Mouse (Mus musculus) G1E (cell line): ENCODE results near the gene 4930544D05Rik. TPM values are rescaled to one million over a fixed set of nuclear protein-coding genes. Genes with fewer than 3 reads are reported as not detected.

Experiments
- ATAC-seq: 2 replicates; pipeline ENCODE4 v1.8.0; 2016; ENCODE audit warnings: mild to moderate bottlenecking; ENCODE audit not compliant: insufficient number of reproducible peaks, poor library complexity, low FRiP score, severe bottlenecking; ENCODE audit errors: extremely low read depth
- DNase-seq: peaks from one replicate; pipeline ENCODE4 v3.0.0; 2012; ENCODE audit warnings: low spot score
- H3K27me3 ChIP-seq: 2 replicates; pipeline ENCODE4 v1.6.1; 2012; ENCODE audit warnings: mild to moderate bottlenecking, low read length, inconsistent platforms; ENCODE audit not compliant: insufficient read depth
- H3K36me3 ChIP-seq: replicated peaks from 2 replicates; pipeline ENCODE3; 2012; ENCODE audit warnings: mild to moderate bottlenecking, inconsistent platforms
- H3K4me1 ChIP-seq: 2 replicates; pipeline ENCODE4 v1.6.1; 2012; ENCODE audit warnings: low read depth, low read length, inconsistent platforms, mixed read lengths; ENCODE audit not compliant: insufficient read depth
- H3K4me3 ChIP-seq: 2 replicates; pipeline ENCODE4 v1.5.1; 2012; ENCODE audit warnings: low read depth, mild to moderate bottlenecking, inconsistent platforms, low read length, moderate library complexity, mixed read lengths
- H3K9me3 ChIP-seq: replicated peaks from 2 replicates; pipeline ENCODE4 v1.6.1; 2012; ENCODE audit warnings: inconsistent platforms
- CTCF ChIP-seq: IDR thresholded peaks from 2 replicates; pipeline ENCODE4 v1.5.1; 2012; ENCODE audit warnings: low read depth, low read length, inconsistent platforms, mixed read lengths
- GATA1 ChIP-seq: IDR thresholded peaks from 2 replicates; pipeline ENCODE4 v1.6.1; 2012; ENCODE audit warnings: borderline replicate concordance, low read length, inconsistent platforms, mixed read lengths
- GATA2 ChIP-seq: IDR thresholded peaks from 2 replicates; pipeline ENCODE4 v1.6.1; 2012; ENCODE audit warnings: low read depth, low read length, inconsistent platforms, borderline replicate concordance
- POLR2AphosphoS5 ChIP-seq: IDR thresholded peaks from 2 replicates; pipeline ENCODE4 v1.6.1; 2012; ENCODE audit warnings: low read depth, low read length, inconsistent platforms; ENCODE audit not compliant: insufficient replicate concordance
- TAL1 ChIP-seq: conservative IDR thresholded peaks from 2 replicates; pipeline ENCODE4 v1.6.1; 2012; ENCODE audit warnings: low read depth, low read length, inconsistent platforms, mixed read lengths
- polyA plus RNA-seq: library from polyadenylated mRNA; stranded (reverse); fragments of >175 nt; gene quantifications from 2 replicates; pipeline ENCODE4 v1.2.3, GENCODE M21; 2012
- total RNA-seq, 2 experiments: library from RNA; stranded (forward) in 1 of 2; stranded (reverse) in 1 of 2; fragments of 200-1000 nt in 1 of 2; fragments of >200 nt in 1 of 2; fragmentation: Nextera tagmentation in 1 of 2; gene quantifications; 2 replicates each; pipeline ENCODE4 v1.2.3; 2014 to 2017

4930544D05Rik gene
- total and polyA plus RNA-seq, 3 experiments, result not detected

- TF ChIP-seq GATA1, result no peak
- TF ChIP-seq POLR2AphosphoS5, result no peak
- TF ChIP-seq TAL1, result no peak
- TF ChIP-seq GATA2, result no peak
- no peak for TF ChIP-seq CTCF
- no peak overlapping the region for H3K4me3 ChIP-seq
- H3K9me3 ChIP-seq, result no peaks in the 10 kb centered on the region
- H3K4me1 ChIP-seq, result peaks cover 26% of the 10 kb centered on the region
- H3K36me3 ChIP-seq, result peaks cover 83% of the 10 kb centered on the region
- DNase-seq, result no peak
- H3K27me3 ChIP-seq, result no peaks in the 10 kb centered on the region
- ATAC-seq, result no peak
Observed at GRCm38 (mm10) chr11:70583775-70584174, 31.9 kb upstream of the 4930544D05Rik start.

DNA sequence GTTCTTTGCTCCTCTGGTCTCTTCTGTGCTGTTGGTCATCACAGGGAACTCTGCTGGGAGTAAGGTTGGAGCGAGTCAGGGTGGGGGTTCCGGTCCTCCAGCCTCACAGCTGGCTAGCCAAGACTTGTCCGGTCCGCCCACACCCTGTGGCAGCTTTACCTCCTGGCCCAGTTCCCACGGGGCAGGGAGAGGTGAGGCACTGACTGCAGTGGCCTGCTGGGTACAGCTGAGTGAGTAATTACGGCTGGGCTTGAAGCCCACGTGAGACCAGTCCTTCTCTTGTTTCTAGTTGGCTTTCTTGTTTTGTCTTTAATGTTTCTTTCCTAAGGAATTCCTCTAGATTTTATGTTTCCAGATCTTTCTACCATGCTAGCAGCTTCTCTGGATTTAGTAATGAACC is 30.2 kb upstream of the 4930544D05Rik start:
- ATAC-seq (no peak), DNase-seq (no peak)
- no peak overlapping the region for H3K4me3 ChIP-seq
- peaks cover 73% of the 10 kb centered on the region for H3K36me3 ChIP-seq
- H3K4me1 ChIP-seq, result peaks cover 10% of the 10 kb centered on the region
- TF ChIP-seq GATA2 (no peak), CTCF (no peak), POLR2AphosphoS5 (no peak)
- no peaks in the 10 kb centered on the region for H3K27me3 ChIP-seq
- H3K9me3 ChIP-seq, result no peaks in the 10 kb centered on the region

DNA sequence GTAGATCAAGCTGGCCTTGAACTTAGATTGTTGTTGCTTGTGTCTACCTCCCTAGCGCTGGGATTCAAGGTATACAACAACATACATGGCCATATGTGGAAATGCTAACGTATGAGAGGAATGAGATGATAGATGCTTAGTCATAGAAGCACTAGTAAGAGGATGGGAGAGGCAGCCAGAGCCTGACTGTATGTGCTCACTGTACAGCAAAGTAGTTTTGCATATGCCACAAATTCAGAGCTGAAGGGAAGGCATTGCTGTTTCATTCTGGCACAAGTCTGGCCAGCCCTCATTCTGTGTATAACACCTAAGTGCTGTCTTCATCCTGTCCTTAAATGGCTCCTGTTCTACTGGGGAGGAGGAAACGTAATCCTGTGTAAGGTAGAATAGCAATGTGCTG is 29.4 kb upstream of the 4930544D05Rik start:
- TF ChIP-seq GATA1, result no peak
- TF ChIP-seq POLR2AphosphoS5, result no peak
- TF ChIP-seq GATA2, result no peak
- no peak for TF ChIP-seq TAL1
- TF ChIP-seq CTCF, result no peak
- Histone ChIP-seq H3K9me3 (no peaks in the 10 kb centered on the region), H3K36me3 (peaks cover 69% of the 10 kb centered on the region), H3K4me3 (no peak overlapping the region), H3K4me1 (peaks cover 10% of the 10 kb centered on the region), H3K27me3 (no peaks in the 10 kb centered on the region)
- DNase-seq, result no peak
- ATAC-seq, result no peak

GRCm38 (mm10) chr11:70586954-70587353 is 28.7 kb upstream of the 4930544D05Rik start:
- no peak for TF ChIP-seq TAL1
- no peak for TF ChIP-seq GATA2
- Histone ChIP-seq H3K4me1 (peaks cover 13% of the 10 kb centered on the region), H3K27me3 (no peaks in the 10 kb centered on the region), H3K4me3 (no peak overlapping the region), H3K36me3 (peaks cover 66% of the 10 kb centered on the region), H3K9me3 (no peaks in the 10 kb centered on the region)
- ATAC-seq, result no peak
- no peak for DNase-seq

DNA sequence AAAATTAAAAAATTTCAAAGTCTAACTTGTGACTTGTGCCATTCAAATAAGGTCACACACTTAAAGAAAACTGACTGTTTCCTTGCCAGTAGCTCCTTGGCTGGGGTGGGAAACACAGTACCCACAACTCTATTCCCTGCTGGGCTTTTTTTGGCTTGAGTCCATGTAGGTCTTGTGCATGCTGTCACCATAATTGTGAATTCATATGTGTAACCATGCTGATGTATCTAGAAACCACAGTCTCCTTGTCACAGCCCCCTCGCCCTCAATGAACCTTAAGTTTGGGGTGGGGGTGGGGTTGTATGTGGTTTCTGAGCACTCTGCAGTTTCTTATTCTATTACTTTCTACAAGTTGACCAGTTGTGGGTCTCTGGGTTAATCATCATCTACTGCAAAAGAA is 23.9 kb upstream of the 4930544D05Rik start:
- no peak for ATAC-seq
- H3K4me1 ChIP-seq, result peaks cover 16% of the 10 kb centered on the region
- H3K36me3 ChIP-seq, result peaks cover 60% of the 10 kb centered on the region
- DNase-seq, result no peak
- H3K27me3 ChIP-seq, result no peaks in the 10 kb centered on the region
- H3K4me3 ChIP-seq, result no peak overlapping the region
- H3K9me3 ChIP-seq, result no peaks in the 10 kb centered on the region
- TF ChIP-seq TAL1 (no peak), GATA1 (no peak), POLR2AphosphoS5 (no peak), GATA2 (no peak), CTCF (no peak)

DNA sequence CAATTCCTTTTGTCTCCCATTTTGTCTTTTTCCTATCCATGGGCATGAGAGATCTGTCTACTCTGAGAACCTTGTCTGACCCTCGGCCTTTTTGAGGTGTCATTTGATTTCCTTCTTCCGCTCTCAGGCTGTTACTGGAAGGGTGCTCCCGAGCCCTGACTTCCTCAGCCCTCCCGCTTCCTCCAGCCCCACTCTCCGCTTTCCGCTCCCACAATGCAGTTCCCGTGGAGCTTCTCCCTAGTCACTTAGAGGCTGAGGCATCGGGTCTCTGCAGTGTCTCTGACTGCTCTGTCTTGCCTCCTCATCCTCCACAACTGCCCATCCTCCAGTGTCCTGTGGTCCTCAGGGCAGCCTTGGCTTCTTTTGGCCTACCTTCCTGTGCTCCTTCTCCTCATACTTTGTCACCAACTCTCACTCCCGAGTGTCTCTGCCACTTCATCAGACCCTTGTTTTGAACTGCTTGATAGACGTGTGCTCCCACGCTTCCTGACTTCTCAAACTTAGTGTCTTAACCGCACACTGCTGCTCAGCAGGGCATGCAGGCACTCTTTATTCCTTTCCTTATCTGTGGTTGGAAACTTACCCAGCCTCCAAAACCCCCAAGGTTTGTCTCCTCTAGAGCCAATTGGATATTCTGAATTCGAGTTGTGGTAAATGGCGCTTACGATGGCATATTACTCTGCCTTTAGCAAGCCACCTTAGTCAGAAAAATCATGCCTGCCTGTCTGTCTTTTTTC is 21.2 kb upstream of the 4930544D05Rik start:
- peaks cover 69% of the 10 kb centered on the region for H3K36me3 ChIP-seq

GRCm38 (mm10) chr11:70595638-70596037 is 20.0 kb upstream of the 4930544D05Rik start:
- no peaks in the 10 kb centered on the region for H3K27me3 ChIP-seq
- TF ChIP-seq GATA2 (no peak), CTCF (no peak), GATA1 (no peak)
- no peaks in the 10 kb centered on the region for H3K9me3 ChIP-seq
- H3K36me3 ChIP-seq, result peaks cover 75% of the 10 kb centered on the region
- ATAC-seq (no peak), DNase-seq (no peak)
- no peak overlapping the region for H3K4me3 ChIP-seq
- H3K4me1 ChIP-seq, result peaks cover 25% of the 10 kb centered on the region

More for the DNA sequence above, 21.2 kb upstream of the 4930544D05Rik start:
- H3K9me3 ChIP-seq, result no peaks in the 10 kb centered on the region
- ATAC-seq (no peak), DNase-seq (no peak)
- no peak for TF ChIP-seq GATA1
- TF ChIP-seq GATA2, result no peak
- TF ChIP-seq TAL1, result no peak
- no peak for TF ChIP-seq POLR2AphosphoS5
- TF ChIP-seq CTCF, result no peak
- no peaks in the 10 kb centered on the region for H3K27me3 ChIP-seq
- H3K4me3 ChIP-seq, result no peak overlapping the region
- H3K4me1 ChIP-seq, result peaks cover 25% of the 10 kb centered on the region
